Mouse (Mus musculus) frontal cortex, adult 2 months (tissue): Measurements from ENCODE around the gene Rsrp1. TPM values are rescaled to one million over a fixed set of nuclear protein-coding genes. Genes with fewer than 3 reads are reported as not detected.

Experiments
- DNase-seq, 2 experiments: peaks; one replicate each; pipeline ENCODE4 v3.0.0; 2022; ENCODE audit warnings: low spot score in 1 of 2; ENCODE audit errors: extremely low spot score in 1 of 2
- polyA plus RNA-seq: library from polyadenylated mRNA; depleted of rRNA; stranded (reverse); fragments of >200 nt; gene quantifications from 2 replicates; pipeline ENCODE4 v1.2.3, GENCODE M21; 2012

Rsrp1 gene
- polyA plus RNA-seq, 1 experiment: 753 TPM

DNA sequence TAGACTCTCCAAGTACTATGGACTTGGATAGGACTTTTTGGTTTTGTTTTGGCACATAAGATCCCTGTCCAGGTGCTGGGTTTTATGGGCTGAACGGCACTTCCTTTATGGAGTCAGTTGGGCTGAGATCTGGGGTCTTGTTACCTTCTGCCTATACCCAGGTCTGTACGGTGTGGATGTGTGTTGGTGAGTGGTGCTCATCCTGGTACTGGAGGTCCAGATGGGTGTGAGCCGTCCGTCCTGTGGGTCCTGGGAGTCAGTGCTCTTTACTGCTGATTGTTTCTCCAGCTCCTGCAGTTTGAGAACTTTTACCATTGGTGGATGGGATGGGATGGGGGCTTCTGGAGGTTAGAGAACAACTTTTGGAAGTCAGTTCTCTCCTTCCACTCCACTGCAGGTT, 1.7 kb upstream of the Rsrp1 start:
- no peak for DNase-seq

DNA sequence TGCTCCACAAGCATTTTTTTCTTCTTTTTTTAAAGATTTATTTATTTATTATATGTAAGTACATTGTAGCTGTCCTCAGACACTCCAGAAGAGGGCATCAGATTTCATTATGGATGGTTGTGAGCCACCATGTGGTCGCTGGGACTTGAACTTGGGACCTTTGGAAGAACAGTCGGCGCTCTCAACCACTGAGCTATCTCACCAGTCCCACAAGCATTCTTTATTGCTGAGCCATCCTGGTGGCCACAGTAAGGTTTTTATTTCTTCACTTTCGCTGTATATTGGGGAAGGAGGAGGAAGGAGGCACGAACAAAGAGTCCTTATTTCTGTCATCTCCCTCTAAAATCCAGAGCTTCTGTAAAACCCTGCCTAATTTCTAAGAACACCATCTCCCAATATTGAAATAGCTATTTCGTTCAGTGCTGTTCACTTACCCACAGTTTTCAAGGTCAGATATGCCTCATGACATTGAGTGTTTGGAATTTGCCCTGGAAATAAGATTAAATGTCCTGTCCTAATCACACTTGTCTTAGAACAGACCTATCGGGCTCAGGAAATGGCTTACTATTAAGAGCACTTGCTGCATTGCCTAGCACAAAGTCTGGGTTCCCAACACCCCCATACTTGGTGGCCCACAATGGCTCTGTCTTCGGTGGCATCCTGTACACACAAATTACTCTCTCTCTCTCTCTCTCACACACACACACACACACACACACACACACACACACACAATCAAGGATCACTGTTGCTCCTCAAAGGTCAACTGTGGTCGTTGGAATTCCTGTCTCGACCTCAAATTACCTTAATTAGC, 1.1 kb upstream of the Rsrp1 start:
- DNase-seq: no peak

DNA sequence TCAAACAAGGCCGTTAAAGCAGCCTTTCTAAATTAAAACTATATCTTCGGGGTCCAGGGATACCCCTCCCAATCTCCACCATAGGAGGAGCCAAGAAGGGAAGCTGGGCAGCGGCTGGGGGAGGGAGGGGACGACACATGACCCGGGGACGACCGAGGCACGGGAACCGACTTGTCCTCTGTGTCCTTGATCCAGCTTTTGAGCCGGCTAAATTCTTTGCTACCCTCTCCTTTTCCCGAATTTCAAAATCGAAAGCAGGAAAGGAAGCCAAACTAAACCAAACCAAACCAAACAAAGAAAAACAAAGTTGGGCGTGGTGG, 507 bp upstream of the Rsrp1 start:
- peak in 1 of 2 experiments; percentile 57 for DNase-seq

DNA sequence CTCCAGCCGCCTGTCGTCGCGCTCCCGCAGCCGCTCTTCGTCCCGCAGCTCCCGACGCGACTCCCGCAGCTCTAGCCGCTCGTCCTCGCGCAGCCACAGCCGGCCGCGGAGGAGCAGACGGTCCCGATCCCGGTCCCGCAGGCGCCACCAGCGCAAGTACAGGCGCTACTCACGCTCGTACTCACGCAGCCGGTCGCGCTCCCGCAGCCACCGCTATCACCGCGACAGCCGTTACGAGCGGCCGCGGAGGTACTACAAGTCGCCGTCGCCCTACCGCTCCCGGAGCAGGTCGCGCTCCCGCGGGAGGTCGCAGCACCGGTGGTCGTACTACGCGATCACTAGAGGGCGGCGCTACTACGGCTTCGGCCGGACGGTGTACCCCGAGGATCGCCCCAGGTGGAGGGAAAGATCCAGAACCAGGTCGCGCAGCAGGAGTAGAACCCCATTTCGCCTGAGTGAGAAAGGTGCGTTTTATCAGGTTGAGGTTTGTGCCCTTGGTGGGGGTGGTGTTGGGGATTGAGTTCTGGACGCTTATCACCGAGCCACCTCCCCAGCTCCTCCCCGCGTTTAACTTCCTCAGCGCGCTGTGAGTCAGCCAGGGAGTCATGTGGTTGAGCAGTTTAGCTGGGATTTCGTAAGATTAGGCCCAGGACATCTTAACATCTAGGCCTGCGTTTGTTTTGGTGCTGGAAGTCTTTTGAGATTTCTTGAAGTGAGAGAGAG, 788 bp downstream of the Rsrp1 start:
- DNase-seq: peak in 1 of 2 experiments; percentile 54

DNA sequence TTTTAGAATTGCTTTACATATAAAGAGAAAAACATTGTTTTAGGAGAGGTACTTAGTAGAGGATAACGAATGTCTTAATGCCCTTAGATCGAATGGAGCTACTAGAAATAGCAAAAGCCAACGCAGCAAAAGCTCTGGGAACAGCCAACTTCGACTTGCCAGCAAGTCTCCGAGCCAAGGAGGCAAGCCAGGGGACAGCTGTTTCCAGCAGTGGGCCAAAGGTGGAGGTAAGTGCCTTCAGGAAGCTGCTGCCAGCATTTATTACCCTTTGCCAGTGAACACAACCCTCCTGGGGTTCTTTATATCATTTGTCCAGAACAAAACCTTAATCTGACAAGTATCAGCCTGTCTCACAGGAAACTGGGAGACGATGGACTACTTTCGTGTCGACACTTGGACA, 1.8 kb downstream of the Rsrp1 start:
- DNase-seq: no peak

DNA sequence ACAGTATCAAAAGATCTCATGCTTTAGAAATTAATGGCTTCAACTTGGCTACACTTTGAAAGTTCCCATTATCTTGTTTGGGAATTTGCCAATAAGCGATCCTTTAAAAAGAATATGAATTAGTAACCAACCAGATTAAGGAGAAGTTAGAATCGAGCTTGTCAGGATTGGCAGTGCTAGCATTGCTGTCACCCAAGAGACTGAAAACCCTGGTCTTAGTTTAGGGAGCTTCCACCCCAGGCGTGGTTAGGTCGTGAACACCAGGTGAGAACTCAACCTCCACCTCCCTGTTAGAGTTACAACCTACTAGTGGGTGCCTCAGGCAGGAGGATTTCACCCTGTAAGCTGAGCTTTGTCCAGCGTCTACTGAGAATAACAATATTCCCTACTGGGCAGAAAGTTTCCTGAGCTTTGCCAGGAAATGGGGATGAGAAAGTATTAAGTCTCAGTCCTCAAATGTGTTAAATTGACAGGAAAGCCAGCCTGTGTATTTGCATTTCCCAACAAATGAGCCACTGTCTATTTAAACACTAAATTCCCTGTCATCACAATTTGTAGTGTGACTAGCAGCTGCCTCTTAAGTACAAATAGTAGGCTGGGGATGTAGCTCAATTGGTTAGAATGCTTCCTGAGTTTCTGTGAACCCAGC, 4.5 kb downstream of the Rsrp1 start:
- no peak for DNase-seq

DNA sequence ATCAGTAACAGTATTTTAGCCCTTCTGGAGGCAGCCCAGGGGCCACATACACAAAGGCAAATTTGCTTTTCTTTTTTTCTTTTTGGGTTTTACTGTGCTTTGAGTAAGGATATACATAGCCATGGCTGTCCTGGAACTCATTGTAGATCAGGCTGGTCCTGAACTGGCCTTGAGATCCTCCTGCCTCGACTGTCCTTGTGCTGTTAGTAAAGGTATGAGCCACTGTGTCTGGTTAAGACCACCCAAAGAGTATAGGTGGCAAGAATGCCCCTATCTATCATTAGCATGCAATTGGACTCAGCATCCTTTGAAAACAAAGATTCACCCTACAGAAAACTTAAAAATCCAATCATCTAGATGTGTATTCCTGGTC, 5.1 kb downstream of the Rsrp1 start:
- DNase-seq: no peak

DNA sequence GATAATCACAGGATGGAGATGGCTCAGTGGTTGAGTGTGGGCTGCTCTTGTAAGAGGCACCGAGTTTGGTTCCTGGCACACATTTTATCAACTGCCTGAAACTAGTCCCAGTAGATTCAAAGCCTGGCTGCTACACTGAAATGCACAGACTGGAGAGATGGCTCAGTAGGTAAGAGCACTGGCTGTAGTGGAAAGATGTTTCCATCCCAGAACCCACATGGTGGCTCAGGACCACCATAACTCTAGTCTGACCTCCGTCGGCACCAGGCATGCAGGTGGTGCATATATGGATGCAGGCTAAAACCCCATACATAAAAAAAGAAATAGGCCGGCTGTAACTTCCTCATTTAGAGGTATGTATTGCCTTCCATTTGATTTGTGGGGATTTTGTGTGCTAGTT, 6.1 kb downstream of the Rsrp1 start:
- no peak for DNase-seq

DNA sequence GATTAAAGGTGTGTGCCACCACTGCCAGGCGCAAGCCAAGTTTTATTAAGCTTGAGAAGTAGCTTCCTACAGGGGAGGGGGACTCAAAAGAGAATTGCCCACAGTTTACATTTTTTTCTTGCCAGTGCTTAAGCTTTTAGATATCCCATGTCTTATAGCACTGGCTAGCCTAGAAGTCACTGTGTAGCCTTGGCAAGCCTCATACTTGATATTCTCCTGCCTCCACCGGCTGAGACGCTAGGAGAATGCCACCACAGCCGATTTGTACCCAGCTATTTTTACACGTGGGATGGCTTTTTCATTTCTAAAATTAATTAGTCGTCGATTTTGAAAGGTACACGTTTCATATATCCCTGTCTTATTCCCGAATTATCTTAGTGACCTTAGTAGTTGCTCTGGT, 6.8 kb downstream of the Rsrp1 start:
- DNase-seq: no peak

DNA sequence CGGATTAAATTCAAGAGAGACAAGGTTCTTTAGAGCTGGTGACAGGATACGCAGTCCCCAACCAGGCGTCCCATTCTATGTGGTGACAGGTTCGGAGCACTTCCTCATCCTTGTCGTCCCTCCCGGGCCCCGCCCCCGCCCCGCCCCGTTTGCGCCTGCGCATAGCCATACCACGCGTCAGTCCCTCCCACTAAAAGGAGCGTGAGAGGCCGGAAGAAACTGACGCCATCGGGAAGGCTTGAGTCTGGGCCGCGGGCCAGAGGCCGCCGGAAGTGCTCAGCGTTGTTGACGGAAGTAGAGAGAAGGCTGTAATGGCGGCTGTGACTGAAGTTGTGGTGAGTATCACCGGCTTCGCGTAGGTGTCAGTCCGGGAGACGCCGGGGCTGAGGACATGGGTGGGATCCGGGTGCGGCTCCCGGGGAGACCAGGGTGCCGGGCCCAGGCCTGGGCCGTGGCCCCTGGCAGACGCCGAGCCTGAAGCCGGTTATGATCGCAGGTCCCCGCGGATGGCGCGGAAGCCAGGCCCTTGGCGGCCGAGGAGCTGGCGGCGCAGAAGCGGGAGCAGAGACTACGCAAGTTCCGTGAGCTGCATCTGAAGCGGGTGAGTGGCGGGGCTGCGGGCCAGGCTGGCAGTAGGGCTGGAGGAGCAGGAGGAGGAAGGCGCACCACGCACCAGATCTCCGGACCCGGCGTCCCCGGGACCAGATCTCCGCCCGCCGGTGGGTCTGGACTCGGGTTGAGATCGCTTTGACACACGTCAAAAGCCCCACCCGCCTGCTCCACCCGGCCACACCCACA, 7.5 kb downstream of the Rsrp1 start, which contains the start of gene Syf2:
TSS of gene Syf2 (plus strand) at position 215 of the 798 bp plus-strand sequence.
- DNase-seq: peak; percentile 92 to 97

DNA sequence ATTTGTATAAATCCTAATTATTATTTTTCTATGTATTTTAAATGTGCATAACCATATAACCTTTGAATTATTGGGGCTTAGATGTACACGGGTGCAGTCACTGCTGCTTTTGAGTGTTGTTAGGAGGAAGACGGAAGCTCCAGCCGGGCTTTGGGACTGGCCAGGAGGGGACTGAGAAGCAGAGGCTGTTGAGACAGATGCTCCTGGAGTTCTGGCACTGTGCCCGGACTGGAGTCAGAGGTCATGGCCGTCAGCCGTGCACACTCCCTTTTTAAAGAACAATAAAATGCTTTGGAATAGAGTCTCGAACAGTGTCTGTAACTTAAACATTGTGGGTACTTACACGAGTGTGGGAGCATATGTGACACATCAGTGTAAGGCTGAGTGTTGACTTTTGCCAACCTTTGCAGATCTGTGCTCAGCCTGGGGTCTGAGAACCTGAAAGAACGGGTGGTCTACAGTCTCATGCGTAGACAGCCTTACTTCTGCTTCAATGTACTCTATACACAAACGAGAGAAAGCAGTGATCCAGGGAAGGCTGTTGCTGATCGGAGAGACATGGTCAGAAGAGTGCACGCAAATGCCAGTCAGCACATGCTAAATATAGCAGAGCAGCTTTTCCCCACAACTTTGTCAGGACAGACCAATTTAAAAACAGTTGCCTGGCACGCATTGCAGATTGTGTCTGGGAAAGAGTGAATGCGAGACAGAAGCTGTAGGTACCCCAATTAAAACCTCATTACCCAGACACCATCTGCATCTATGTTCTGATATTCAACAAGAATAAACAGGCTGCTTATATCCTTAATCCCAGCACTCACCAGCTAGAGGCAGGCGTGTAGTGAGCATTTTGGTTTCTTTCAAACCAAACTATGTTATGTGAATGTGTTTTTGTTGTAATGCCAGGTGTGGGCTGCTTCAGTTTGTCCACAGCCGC, 14.1 kb downstream of the Rsrp1 start:
- no peak for DNase-seq

DNA sequence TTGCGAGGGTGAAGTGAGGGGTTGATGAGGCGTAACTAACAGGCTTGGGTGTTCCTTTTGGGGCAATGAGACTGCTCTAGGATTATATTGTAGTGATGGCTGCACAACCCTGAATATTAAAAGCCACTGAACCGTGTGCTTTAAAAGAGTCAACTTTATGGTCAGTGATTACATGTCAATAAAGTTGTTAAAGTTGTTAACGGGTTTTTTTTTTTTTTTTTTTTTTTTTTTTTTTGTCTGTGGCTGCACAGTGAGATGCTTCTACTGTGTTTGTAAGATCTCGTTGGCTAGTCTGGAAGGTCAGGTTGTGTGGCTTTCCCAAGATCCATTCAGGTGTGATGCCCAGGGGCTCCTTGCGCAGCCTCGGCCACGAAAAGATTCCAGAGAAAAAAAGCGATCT, 16.5 kb downstream of the Rsrp1 start:
- DNase-seq: no peak

DNA sequence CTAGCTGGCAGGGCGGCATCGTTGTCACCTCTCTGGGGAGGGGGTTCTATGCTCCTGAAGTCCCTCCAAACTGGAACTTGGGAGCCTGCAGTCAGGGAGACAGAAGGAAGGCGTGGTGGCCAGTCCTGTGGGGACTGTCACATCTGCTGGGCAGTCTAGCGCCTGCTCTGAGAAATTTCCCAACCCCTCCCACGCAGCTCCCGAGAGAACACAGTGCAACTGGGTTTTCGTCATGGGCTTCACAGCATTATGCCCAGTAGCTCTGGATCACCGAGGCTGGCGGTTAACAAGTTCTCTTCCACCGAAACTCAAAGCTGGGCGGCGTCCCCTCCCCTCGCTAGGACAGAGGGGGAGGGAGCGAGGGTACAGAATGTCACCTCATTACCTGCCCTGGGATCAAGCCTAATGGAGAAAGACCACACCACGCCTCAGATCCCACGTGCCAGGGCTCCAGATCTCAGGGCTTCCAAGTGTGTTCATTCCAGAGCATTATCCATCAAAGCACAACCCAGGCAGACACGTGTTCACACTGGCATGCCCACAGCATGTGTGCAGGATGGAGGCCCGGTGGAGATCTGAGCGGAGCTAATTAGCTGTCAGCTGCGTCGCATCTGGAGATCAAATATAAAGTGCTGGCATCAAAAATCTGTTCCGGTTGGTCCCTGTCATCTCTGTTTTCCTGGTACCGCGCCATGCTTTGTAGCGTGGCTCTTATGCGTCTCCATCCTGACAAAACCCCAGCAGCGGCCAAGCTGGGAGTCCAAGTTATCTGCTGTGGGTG, 20.6 kb downstream of the Rsrp1 start:
- DNase-seq: peak in 1 of 2 experiments; percentile 68

DNA sequence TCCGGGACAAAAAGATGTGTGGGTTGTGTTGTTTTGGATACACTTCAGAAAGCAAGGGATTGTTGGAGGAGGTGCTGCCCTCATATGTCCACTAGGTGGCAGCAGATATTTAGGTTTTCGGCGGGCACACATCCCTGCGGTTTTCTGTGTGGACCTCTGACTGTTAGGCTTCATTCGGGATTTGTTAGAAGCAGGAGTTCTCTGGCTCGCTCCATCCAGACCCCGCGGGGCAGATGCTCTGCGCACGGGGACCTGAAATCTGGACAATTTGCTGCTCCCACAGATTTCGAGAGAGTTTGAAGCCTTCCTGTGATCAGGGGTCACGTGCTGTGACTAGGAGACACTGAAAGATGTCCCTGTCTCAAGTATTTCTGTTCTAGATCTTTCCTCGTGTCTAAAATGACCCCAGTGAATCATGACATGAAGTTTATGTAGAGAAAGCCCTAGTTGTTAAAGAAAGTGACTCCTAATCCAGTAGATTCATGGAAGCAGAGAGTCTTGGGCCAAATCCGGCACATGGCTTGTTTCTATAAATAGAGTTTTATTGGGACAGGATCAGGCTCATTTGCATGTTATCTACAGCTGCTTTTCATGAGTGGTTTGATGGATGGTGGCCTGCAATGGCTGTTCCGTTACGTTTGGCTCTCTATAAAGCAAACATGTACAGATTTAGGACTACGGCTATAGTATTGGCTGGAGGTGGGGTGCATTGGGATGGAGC, 22.8 kb downstream of the Rsrp1 start:
- peak; percentile 55 to 90 for DNase-seq

DNA sequence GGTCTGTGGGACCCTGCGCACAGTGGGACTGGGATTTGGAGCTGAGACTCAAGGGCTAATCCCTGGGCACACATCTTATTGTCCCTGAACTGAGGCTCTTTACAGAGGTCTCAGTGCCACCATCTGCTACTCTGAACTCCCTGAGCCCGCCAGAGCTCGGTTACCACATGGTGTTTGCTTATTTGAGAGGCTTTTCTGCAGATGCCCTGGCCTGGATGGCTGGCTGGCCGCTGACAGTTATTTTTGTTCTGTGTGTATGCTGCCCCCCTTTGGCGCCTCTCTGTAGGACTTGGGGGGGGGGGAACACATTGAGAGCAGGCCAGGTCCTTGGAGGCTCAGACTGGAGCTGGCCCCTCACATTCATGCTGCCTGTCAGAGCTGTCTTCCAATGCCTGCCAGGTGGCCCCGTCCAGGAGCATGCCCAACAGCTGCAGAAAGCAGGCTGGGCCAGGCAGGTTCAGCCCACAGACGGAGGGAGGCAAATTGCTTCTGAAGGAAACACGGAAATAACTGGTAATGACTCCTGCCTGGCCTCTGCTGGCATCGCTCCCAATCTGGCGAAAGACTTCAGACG, 27.2 kb downstream of the Rsrp1 start:
- no peak for DNase-seq

DNA sequence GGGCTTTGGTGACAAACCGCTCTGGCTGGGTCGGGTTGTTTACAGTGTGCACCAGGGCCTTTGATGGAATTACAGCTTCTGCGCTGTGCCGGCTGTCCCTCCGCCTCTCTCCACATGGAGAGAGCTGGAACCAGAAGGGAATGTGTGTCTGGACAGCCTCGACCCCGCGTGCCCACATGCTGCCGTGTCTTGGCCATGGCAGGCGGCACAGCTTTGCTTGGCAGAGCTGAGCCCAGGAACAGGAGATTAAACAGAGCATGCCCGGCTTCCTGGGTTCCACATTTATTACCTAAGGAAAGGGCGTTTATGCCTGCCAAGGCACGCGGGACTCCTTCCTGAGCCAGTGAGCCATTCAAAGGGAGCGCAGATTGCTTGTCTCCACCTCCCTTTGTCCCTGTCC, 31.1 kb downstream of the Rsrp1 start:
- no peak for DNase-seq

DNA sequence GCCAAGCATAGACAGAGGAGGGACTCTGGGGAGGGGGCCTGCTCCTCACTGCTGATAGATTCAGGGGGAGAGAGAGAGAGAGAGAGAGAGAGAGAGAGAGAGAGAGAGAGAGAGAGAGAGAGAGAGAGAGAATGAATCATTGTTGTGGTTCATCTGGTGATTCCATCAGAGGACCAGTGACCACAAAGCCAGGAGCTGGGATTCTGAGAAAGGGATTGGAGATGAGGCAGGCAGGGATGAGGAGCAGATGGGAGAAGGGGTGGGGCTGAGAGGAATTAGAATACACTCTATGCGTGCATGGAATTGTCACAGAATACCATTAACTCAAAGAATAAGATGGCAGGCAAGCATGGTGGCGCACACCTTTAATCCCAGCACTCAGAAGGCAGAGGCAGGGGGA, 31.8 kb downstream of the Rsrp1 start:
- DNase-seq: no peak

DNA sequence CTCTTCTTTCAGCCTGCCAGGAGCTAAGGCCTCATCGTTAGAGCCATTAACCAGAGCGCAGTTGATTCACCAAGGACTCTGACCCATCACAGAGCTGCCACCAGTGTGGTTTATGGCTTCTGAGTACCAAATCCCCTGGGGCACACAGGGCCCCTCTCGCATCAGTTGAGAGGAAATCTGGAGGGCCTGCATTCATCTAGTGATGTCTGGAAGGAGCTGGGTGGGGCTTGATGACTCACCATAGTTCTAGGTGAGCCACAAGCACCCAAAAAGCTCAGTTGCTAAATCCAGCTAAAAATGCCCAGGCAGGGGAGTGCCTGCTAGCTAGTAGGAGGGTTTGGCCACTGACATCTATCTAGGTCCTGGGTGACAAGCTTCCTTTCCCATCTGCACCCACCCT, 32.5 kb downstream of the Rsrp1 start:
- no peak for DNase-seq
